Mouse (Mus musculus) spleen, postnatal 14 days (tissue): ENCODE measurements around the gene Map3k12.

Experiments
- DNase-seq, 2 experiments: peaks; one replicate each; pipeline ENCODE4 v3.0.0; 2021 to 2022; ENCODE audit warnings: low spot score in 2 of 2

The Map3k12 gene

DNA sequence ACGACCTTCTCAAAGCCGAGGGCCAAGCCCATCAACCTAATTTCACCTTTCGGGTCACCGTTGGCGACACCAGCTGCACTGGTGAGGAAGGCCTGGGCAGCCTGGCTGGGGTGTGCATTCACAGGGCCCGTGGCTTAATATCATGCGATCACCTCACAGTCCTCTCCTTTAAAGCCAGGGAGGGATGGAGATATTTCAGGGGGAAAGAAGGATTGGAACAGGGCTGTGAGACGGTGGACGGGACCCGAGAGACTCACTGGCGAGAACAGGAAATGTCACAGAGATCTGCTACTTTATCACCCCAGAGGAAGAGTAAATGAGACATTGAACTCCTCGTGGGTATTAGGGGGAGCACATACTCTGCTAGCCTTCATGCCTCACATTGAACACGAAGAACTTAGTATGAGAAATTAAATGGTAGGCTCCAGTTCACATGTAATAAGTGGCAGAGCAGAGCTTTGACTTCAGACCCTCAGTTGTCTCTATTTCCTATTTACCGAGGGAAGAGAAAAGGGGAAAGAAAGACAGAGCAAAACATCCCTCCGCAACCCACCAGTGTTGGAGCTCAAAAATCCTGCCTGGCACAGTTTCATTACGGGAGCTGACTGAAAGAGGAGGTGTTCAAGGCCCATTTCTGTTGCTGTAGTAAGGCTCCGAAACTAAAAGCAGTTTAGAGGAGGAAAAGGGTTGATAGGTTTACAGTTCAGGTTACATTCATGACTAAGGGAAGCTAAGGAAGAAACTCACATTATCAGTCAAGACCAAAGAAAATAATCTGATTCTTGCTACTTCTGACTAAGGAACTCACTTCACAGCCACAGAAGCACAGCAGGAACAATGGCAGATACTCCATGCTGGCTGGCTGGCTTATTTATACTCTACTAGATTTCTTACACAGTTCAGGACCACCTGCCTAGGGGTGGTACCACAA, 2.6 kb upstream of the Map3k12 start:
- DNase-seq, result no peak

GRCm38 (mm10) chr15:102518859-102519201, 2.0 kb upstream of the Map3k12 start:
- DNase-seq, result no peak

GRCm38 (mm10) chr15:102517976-102518858, 1.4 kb upstream of the Map3k12 start, which contains the start of gene Tarbp2:
Gene Tarbp2, plus strand, starts transcription at chr15:102518192.
- DNase-seq, result peak; percentile 98

- DNase-seq, result no peak
Observed at GRCm38 (mm10) chr15:102517631-102517975, 739 bp upstream of the Map3k12 start.

DNA sequence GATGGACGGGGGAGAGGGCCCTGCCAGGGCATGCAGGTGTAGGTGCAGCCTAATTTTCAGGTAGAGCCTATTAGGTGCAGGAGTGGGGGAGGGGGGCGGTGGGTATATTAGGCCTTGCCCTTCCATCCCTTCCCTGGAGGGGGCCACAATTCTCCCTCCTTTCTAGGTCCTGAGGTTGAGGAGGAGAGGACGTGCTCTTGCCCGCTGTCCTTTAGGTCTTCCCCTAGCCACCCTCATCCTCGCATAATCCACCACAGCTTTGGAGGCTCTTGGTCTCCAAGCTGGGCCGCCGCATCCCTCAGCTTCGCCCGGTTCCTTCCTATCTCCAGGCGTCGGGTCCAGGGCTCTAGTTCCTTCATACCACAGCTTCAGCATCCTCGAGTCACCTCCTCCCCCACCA, 571 bp downstream of the Map3k12 start:
- no peak for DNase-seq

DNA sequence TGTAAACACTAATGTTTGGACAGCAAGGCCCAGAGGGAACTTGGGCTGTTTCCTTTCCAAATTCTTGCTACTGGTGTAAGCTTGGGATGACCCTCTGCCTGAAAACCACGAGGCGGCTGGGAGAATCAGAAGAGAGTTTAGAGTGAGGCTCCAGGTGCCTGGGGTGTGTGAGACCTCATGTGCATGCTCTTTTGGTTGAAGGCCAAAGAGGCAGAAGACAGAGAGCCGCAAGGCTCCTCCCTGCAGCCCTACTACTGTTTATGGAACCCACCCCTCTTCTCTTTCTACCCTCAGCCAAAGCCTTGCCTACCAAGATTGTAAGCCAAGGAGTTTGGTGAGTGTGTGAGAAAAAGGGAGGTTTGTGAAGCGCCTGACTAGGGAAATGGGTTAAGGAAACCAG, 1.1 kb downstream of the Map3k12 start:
- no peak for DNase-seq

DNA sequence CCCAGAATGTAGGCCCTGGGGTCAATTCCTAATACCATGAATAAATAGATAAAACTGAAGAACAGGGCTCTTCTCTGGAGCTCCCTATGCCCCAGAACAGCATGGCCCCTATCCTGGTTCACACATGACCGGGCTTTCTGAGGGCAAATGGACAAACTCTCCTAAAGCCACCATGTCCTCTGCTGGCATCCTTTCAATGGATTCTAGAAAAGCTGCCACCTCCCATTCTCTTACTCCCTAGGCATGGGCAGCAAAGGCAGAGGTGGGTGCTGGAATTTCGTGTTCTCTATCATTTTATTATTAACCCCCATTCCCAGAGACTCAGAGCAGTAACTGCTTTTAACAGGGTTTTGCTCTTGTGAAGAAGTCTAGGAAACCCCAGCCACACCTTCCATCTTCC, 1.6 kb downstream of the Map3k12 start:
- no peak for DNase-seq

GRCm38 (mm10) chr15:102513004-102513403, 3.9 kb downstream of the Map3k12 start:
- no peak for DNase-seq

- no peak for DNase-seq
Observed at GRCm38 (mm10) chr15:102512471-102512870, 4.4 kb downstream of the Map3k12 start.

- no peak for DNase-seq
Observed at GRCm38 (mm10) chr15:102512010-102512409, 4.9 kb downstream of the Map3k12 start.

DNA sequence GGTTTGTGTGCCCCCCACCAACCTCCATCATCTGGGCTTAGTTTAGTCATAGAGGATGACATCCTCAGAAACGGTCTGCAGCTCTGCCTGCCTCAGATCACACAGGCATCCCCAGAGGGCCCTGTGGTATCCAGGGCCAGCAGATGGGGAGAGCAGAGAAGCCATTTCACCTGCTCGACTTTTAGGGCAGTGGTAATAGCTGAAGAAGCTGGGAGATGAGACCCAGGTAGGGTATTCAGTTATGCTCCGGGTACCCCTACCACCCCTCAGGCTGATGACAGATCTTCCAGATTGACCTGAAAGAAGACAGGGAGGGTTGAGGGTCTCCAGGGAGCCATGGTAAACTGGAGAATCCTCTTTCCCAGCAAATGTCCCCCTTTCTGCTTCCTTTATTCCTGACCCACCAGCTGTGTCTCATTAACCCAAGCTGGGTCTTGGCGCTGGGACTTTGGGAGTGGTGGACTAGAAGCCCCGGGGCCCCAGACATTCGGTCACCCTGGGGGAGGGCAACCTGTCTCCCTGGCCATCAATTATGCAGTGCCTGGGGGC, 5.5 kb downstream of the Map3k12 start:
- DNase-seq, result no peak

GRCm38 (mm10) chr15:102510590-102511284, 6.1 kb downstream of the Map3k12 start:
- peak; percentile 40 to 65 for DNase-seq

GRCm38 (mm10) chr15:102510110-102510509, 6.8 kb downstream of the Map3k12 start:
- DNase-seq, result no peak

DNA sequence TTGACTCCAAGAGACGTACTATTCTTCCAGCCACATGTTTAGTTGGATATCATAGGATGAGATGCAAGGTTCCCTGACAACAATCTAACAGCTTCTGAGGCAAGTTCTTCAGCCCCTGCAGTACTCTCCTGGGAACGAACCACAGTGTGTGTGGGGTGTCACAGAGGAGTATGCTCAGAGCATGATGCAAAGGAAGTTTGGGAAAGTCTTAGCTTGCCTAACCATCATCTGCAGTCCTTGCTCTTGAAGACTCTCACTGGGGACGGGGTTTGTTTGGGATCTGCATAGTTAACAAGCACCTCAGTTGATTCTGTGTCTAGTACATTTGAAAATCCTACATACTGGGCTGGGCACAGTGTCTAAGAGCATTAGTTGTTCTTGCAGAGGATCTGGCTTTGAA, 8.5 kb downstream of the Map3k12 start:
- no peak for DNase-seq

DNA sequence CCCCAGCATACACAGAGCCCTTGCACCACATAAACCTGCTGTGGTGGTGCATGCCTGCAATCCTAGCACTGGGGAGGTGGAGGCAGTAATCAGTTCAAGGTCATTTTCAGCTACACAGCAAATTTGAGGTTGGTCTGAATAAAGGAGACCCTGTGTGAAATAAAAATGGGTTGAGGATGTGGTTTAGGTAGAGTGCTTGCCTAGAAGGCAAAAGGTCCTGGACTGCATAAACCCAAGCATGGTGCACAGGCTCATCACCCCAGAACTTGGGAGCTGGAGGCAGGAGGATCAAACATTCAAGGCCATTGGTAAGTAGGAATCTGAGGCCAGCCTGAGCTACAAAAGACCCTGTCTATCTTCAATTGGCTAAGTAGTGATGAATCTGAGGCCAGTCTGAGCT, 9.3 kb downstream of the Map3k12 start:
- DNase-seq, result no peak

DNA sequence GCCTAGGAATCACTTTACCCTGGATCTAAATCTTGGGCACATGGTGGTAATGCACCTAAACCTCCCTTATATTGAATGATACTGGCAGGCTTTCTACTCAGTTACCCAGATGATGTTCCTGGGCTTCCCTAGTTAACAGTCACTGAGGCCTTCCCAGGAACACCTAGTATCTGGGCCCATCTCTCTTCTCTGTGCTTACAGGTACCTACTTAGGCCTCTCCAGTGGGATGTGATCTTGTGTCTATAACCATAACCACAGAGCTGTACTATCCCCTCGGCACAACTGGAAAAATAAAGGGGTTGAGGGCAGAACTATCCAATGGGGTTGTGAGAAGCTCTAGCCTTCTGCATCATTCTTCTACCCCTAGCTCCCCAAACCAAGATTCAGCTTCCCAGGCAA, 10.0 kb downstream of the Map3k12 start:
- DNase-seq, result no peak

DNA sequence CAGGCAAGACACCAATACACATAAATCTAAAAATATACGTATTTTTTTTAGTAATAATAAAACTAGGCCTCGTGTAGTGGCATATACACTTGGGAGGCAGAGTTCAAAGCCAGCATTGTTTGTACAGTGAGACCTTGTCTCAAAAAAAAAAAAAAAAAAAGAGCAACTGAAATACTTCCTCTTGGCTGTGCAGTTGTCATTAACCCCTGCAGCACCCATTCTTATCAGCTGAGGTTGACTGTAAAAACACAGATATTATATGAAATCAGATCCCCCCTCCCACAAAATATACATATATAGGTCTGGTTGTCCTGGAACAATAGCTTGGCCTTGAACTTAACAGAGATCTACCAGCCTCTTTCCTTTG, 10.4 kb downstream of the Map3k12 start:
- no peak for DNase-seq

- DNase-seq, result no peak
Observed at GRCm38 (mm10) chr15:102505770-102506463, 10.9 kb downstream of the Map3k12 start.

GRCm38 (mm10) chr15:102505073-102505769, 11.6 kb downstream of the Map3k12 start:
- DNase-seq, result no peak

GRCm38 (mm10) chr15:102503924-102504782, 12.7 kb downstream of the Map3k12 start:
- no peak for DNase-seq
